Mouse (Mus musculus) neural tube, embryonic 14.5 days (tissue): ENCODE results near the gene D1Pas1. TPM values are rescaled to one million over a fixed set of nuclear protein-coding genes. Genes with fewer than 3 reads are reported as not detected.

Source experiments
- ATAC-seq: fragments of 200-750 bp; cut with Nextera tagmentation; 2 replicates; pipeline ENCODE4 v1.8.0; 2017; ENCODE audit warnings: low read depth, mild to moderate bottlenecking, moderate TSS enrichment, moderate library complexity
- H3K27ac ChIP-seq: fragments of 300-500 bp; sonication (generic); 2 replicates; pipeline ENCODE4 v1.5.1; 2014; ENCODE audit warnings: low read depth, mild to moderate bottlenecking, control low read depth, low read length, moderate library complexity, mixed read lengths
- H3K27me3 ChIP-seq: fragments of 300-500 bp; sonication (generic); 2 replicates; pipeline ENCODE4 v1.6.1; 2014; ENCODE audit warnings: low read length; ENCODE audit not compliant: control insufficient read depth, insufficient read depth
- H3K36me3 ChIP-seq: fragments of 300-500 bp; sonication (generic); 2 replicates; pipeline ENCODE4 v1.6.1; 2014; ENCODE audit warnings: low read length, mixed read lengths; ENCODE audit not compliant: control insufficient read depth, insufficient read depth
- H3K4me1 ChIP-seq: fragments of 300-500 bp; sonication (generic); 2 replicates; pipeline ENCODE4 v1.6.1; 2014; ENCODE audit warnings: low read length; ENCODE audit not compliant: control insufficient read depth, insufficient read depth
- H3K4me2 ChIP-seq: fragments of 300-500 bp; sonication (generic); 2 replicates; pipeline ENCODE4 v1.6.1; 2014; ENCODE audit warnings: mild to moderate bottlenecking, low read depth, low read length, control low read depth
- H3K4me3 ChIP-seq: fragments of 300-500 bp; sonication (generic); 2 replicates; pipeline ENCODE4 v1.5.1; 2014; ENCODE audit warnings: low read depth, low read length, control low read depth, mixed read lengths
- H3K9ac ChIP-seq: fragments of 300-500 bp; sonication (generic); replicated peaks from 2 replicates; pipeline ENCODE4 v1.6.1; 2014; ENCODE audit warnings: low read depth, mild to moderate bottlenecking, control low read depth, low read length, mixed read lengths
- H3K9me3 ChIP-seq: fragments of 300-500 bp; sonication (generic); 2 replicates; pipeline ENCODE4 v1.6.1; 2016; ENCODE audit warnings: low read length; ENCODE audit not compliant: control insufficient read depth
- WGBS: fragments of 180-500 bp; shearing (Covaris S2); extraction: QIAGEN DNeasy Blood & Tissue Kit; methylation state at CpG from one replicate; pipeline ENCODE4 v1.1.7; 2014; 5-methylcytosine and 5-hydroxymethylcytosine counted together
- polyA plus RNA-seq: library from polyadenylated mRNA; unstranded; fragments of >200 nt; fragmentation: Nextera tagmentation; extraction: Ambion mirVana; gene quantifications from 2 replicates; pipeline ENCODE4 v1.2.1, GENCODE M21; 2014

The D1Pas1 gene
- polyA plus RNA-seq, result 0.08 and 0.17 TPM in 2 replicates

- H3K27me3 ChIP-seq, result no peaks in the 10 kb centered on the region
Measured at GRCm38 (mm10) chr1:186967201-186967812, at the start of gene D1Pas1. TSS of gene D1Pas1 (plus strand) at chr1:186967416.

GRCm38 (mm10) chr1:186922489-186923370 lies 44.5 kb upstream of the D1Pas1 start:
- ATAC-seq, result no peak
- H3K27me3 ChIP-seq, result 0 out of 2 replicates have a peak, but pooled peaks cover 3% of the 10 kb centered on the region
- no peak overlapping the region for H3K4me3 ChIP-seq
- H3K9ac ChIP-seq, result no peak overlapping the region
- H3K9me3 ChIP-seq, result no peaks in the 10 kb centered on the region
- H3K4me1 ChIP-seq, result no peaks in the 10 kb centered on the region
- no peak overlapping the region for H3K27ac ChIP-seq
- H3K36me3 ChIP-seq, result no peaks in the 10 kb centered on the region
- 14% methylated on average over 17 of the region's 17 CpGs for WGBS
- H3K4me2 ChIP-seq, result no peak overlapping the region

More at GRCm38 (mm10) chr1:186967201-186967812, at the start of gene D1Pas1:
- no peak within 1 kb of the TSS for H3K4me2 ChIP-seq
- H3K27ac ChIP-seq, result no peak within 1 kb of the TSS
- no peak for ATAC-seq
- no peaks in the 10 kb centered on the region for H3K4me1 ChIP-seq
- no peak within 1 kb of the TSS for H3K4me3 ChIP-seq
- H3K36me3 ChIP-seq, result no peaks in the 10 kb centered on the region
- 81% methylated on average over 53 of the region's 53 CpGs for WGBS
- no peak within 1 kb of the TSS for H3K9ac ChIP-seq
- H3K9me3 ChIP-seq, result no peaks in the 10 kb centered on the region

- Histone ChIP-seq H3K27ac (no peak overlapping the region), H3K9ac (no peak overlapping the region)
Measured at GRCm38 (mm10) chr1:186924027-186924426, 43.2 kb upstream of the D1Pas1 start.

GRCm38 (mm10) chr1:186925411-186925810 lies 41.8 kb upstream of the D1Pas1 start:
- Histone ChIP-seq H3K9ac (no peak overlapping the region), H3K27me3 (0 out of 2 replicates have a peak, but pooled peaks cover 3% of the 10 kb centered on the region), H3K36me3 (no peaks in the 10 kb centered on the region), H3K4me1 (no peaks in the 10 kb centered on the region), H3K4me2 (no peak overlapping the region), H3K27ac (no peak overlapping the region), H3K9me3 (no peaks in the 10 kb centered on the region), H3K4me3 (no peak overlapping the region)
- no peak for ATAC-seq
- 33% methylated on average over 9 of the region's 9 CpGs for WGBS

More at GRCm38 (mm10) chr1:186924027-186924426, 43.2 kb upstream of the D1Pas1 start:
- Histone ChIP-seq H3K4me2 (no peak overlapping the region), H3K4me3 (no peak overlapping the region), H3K4me1 (no peaks in the 10 kb centered on the region), H3K36me3 (no peaks in the 10 kb centered on the region), H3K9me3 (no peaks in the 10 kb centered on the region), H3K27me3 (0 out of 2 replicates have a peak, but pooled peaks cover 3% of the 10 kb centered on the region)
- 42% methylated on average over 12 of the region's 12 CpGs for WGBS
- no peak for ATAC-seq

GRCm38 (mm10) chr1:186926316-186926949 lies 40.8 kb upstream of the D1Pas1 start:
- no peaks in the 10 kb centered on the region for H3K9me3 ChIP-seq
- H3K9ac ChIP-seq, result no peak overlapping the region
- WGBS, result 47% methylated on average over 8 of the region's 8 CpGs
- no peaks in the 10 kb centered on the region for H3K36me3 ChIP-seq
- no peaks in the 10 kb centered on the region for H3K4me1 ChIP-seq
- no peak overlapping the region for H3K27ac ChIP-seq
- no peak for ATAC-seq
- H3K4me3 ChIP-seq, result no peak overlapping the region
- H3K27me3 ChIP-seq, result no peaks in the 10 kb centered on the region
- H3K4me2 ChIP-seq, result no peak overlapping the region

GRCm38 (mm10) chr1:186926950-186927316 lies 40.3 kb upstream of the D1Pas1 start:
- Histone ChIP-seq H3K9ac (no peak overlapping the region), H3K9me3 (no peaks in the 10 kb centered on the region), H3K4me1 (no peaks in the 10 kb centered on the region), H3K4me3 (no peak overlapping the region), H3K36me3 (no peaks in the 10 kb centered on the region), H3K27me3 (no peaks in the 10 kb centered on the region), H3K4me2 (no peak overlapping the region), H3K27ac (no peak overlapping the region)
- WGBS, result 82% methylated on average over 6 of the region's 6 CpGs
- ATAC-seq, result no peak

- Histone ChIP-seq H3K36me3 (no peaks in the 10 kb centered on the region), H3K9ac (no peak overlapping the region), H3K27ac (no peak overlapping the region), H3K4me2 (no peak overlapping the region), H3K4me3 (no peak overlapping the region), H3K9me3 (no peaks in the 10 kb centered on the region), H3K4me1 (no peaks in the 10 kb centered on the region), H3K27me3 (no peaks in the 10 kb centered on the region)
- WGBS, result 78% methylated on average over 4 of the region's 4 CpGs
- ATAC-seq, result no peak
Measured at GRCm38 (mm10) chr1:186927494-186927893, 39.7 kb upstream of the D1Pas1 start.

- Histone ChIP-seq H3K4me2 (no peak overlapping the region), H3K4me3 (no peak overlapping the region), H3K9ac (no peak overlapping the region), H3K27ac (no peak overlapping the region), H3K4me1 (no peaks in the 10 kb centered on the region), H3K36me3 (no peaks in the 10 kb centered on the region), H3K9me3 (no peaks in the 10 kb centered on the region), H3K27me3 (no peaks in the 10 kb centered on the region)
- ATAC-seq, result no peak
- WGBS, result 80% methylated on average over 13 of the region's 13 CpGs
Measured at GRCm38 (mm10) chr1:186930160-186930887, 36.9 kb upstream of the D1Pas1 start.
